Mouse (Mus musculus) intestine, embryonic 14.5 days (tissue): Measurements from ENCODE around the gene Efna5. TPM values are rescaled to one million over a fixed set of nuclear protein-coding genes. Genes with fewer than 3 reads are reported as not detected.

ENCODE experiments used
- ATAC-seq: fragments of 200-750 bp; cut with Nextera tagmentation; replicated peaks from 2 replicates; pipeline ENCODE4 v1.8.0; 2017; ENCODE audit warnings: low read depth, moderate number of reproducible peaks, moderate TSS enrichment, moderate library complexity; ENCODE audit not compliant: low FRiP score, low TSS enrichment
- DNase-seq: peaks from one replicate; pipeline ENCODE4 v3.0.0-alpha.2; 2018; ENCODE audit warnings: low spot score
- H3K27ac ChIP-seq: fragments of 300-500 bp; sonication (generic); 2 replicates; pipeline ENCODE4 v1.5.1; 2014; ENCODE audit warnings: low read depth, mild to moderate bottlenecking, control low read depth
- H3K27me3 ChIP-seq: fragments of 300-500 bp; sonication (generic); replicated peaks from 2 replicates; pipeline ENCODE4 v1.6.1; 2014; ENCODE audit warnings: low read length, control low read depth; ENCODE audit not compliant: control insufficient read depth, insufficient read depth
- H3K36me3 ChIP-seq: fragments of 300-500 bp; sonication (generic); 2 replicates; pipeline ENCODE4 v1.6.1; 2014; ENCODE audit warnings: low read length, control low read depth; ENCODE audit not compliant: control insufficient read depth, insufficient read depth
- H3K4me1 ChIP-seq: fragments of 300-500 bp; sonication (generic); replicated peaks from 2 replicates; pipeline ENCODE4 v1.6.1; 2014; ENCODE audit warnings: low read length, control low read depth, mixed read lengths; ENCODE audit not compliant: control insufficient read depth, insufficient read depth
- H3K4me2 ChIP-seq: fragments of 300-500 bp; sonication (generic); 2 replicates; pipeline ENCODE4 v1.6.1; 2014; ENCODE audit warnings: low read length
- H3K4me3 ChIP-seq: fragments of 300-500 bp; sonication (generic); 2 replicates; pipeline ENCODE4 v1.5.1; 2014; ENCODE audit warnings: low read depth, low read length, control low read depth, mixed read lengths
- H3K9ac ChIP-seq: fragments of 300-500 bp; sonication (generic); 2 replicates; pipeline ENCODE4 v1.6.1; 2014; ENCODE audit warnings: mild to moderate bottlenecking, low read length
- H3K9me3 ChIP-seq: fragments of 300-500 bp; sonication (generic); 2 replicates; pipeline ENCODE4 v1.6.1; 2016; ENCODE audit warnings: low read length, control low read depth; ENCODE audit not compliant: control insufficient read depth
- WGBS: fragments of 180-500 bp; shearing (Covaris S2); extraction: QIAGEN DNeasy Blood & Tissue Kit; methylation state at CpG from one replicate; pipeline ENCODE4 v1.1.7; 2014; 5-methylcytosine and 5-hydroxymethylcytosine counted together
- polyA plus RNA-seq: library from polyadenylated mRNA; unstranded; fragments of >200 nt; fragmentation: Nextera tagmentation; extraction: Ambion mirVana; gene quantifications from 2 replicates; pipeline ENCODE4 v1.2.1, GENCODE M21; 2014

Efna5 gene
- polyA plus RNA-seq, 1 experiment from 2014 or later = 42.4 TPM

GRCm38 (mm10) chr17:62881791-62882725 lies 941 bp upstream of the Efna5 start:
- peak; percentile 90 for DNase-seq
- H3K27me3 ChIP-seq = no peaks in the 10 kb centered on the region
- no peaks in the 10 kb centered on the region for H3K36me3 ChIP-seq
- peaks cover 12% of the 10 kb centered on the region for H3K4me1 ChIP-seq
- H3K4me3 ChIP-seq = peak overlapping the region; percentile 88
- no peaks in the 10 kb centered on the region for H3K9me3 ChIP-seq
- H3K9ac ChIP-seq = peak overlapping the region; percentile 94
- H3K27ac ChIP-seq = peak overlapping the region; percentile 87
- peak overlapping the region; percentile 95 for H3K4me2 ChIP-seq
- peak; percentile 20 for ATAC-seq
- WGBS = under 1% methylated on average over 58 of the region's 58 CpGs

DNA sequence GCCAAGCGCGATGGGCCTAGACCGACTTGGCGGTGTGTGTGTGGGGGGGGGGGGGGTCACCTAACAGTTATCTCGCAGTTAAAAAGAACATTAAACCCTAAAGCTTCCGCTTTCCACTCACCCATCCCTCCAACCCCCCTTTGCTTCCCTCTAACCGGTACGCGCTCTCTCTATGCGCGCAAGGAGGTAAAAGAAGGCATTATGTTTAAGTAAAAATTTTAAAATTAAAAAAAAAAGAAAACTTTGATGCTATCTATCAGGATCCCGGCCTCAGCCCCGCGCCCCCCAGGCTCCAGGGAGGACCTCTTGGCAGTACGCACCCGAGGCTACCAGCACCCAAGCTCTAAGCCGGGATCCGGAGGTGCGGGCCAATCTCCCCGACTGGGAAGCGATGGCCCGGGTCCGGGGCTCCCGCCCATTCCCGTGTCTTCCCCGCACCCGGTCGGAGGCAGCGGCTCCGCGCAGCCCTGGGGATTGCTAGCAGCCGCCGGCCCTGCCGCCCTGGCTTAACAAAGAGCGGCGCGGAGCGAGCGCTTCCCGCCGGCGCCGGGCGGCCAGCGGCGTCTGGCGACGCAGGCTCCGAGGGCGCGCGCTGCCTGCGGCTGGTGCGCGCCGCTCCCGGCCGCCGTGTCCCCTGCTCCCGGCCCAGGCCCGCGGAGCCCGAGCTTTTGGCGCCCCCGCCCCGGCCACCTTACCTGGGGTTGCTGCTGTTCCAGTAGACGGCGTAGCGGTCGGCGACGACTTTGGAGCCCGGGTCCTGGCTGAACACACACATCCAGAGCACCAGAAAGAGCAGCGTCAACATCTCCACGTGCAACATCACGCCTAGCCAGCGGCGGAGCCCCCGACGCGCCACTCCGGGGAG lies 574 bp downstream of the Efna5 start:
- Histone ChIP-seq H3K27ac (peak overlapping the region; percentile 87), H3K4me1 (peaks cover 12% of the 10 kb centered on the region), H3K4me2 (peak overlapping the region; percentile 95), H3K27me3 (no peaks in the 10 kb centered on the region), H3K9me3 (no peaks in the 10 kb centered on the region), H3K4me3 (peak overlapping the region; percentile 88), H3K36me3 (no peaks in the 10 kb centered on the region), H3K9ac (peak overlapping the region; percentile 94)
- ATAC-seq (peak; percentile 13), DNase-seq (peak; percentile 83)
- under 1% methylated on average over 80 of the region's 82 CpGs for WGBS

DNA sequence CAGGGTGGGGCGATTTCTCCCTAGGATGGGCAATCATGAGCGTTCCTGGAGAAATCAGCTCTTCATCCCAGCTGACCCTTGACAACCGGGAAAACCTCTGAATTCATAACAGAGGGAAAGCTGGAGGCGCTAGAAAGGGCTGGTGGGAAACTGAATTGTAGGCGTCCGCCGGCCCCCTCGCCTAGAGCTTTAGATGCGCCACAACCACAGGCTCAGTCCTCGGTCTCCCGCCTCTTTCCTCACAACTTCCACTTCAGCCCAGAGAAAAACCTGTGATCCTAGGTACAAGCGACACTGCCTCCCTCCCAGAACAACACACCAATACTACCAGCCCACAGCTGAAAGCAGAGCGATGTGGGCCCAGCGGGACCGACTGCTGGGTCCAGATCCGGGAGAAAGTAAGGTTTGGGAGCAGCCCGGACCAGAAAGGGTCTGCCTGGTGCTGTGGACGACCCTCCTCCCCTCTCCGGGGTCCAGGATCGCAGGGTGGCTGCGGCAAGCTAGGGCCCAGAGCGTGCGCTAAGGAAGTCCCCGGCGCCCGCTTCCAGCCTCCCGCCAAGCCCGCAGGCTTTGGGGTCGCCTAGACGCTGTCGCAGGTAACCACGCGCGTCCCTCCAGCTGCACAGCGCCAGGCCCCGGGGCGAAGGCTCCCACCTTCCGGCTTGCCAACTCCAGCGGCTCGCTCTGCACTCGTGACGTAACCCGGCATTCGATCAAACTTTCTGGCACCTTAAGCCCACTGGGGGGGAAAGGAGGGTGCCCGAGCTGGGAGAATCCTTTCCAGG lies 1.4 kb downstream of the Efna5 start:
- Histone ChIP-seq H3K4me3 (peak overlapping the region; percentile 88), H3K9ac (peak overlapping the region; percentile 94), H3K27ac (peak overlapping the region; percentile 87; the same call in 1 of the 2 replicates), H3K4me1 (peaks cover 18% of the 10 kb centered on the region), H3K9me3 (no peaks in the 10 kb centered on the region), H3K4me2 (peak overlapping the region; percentile 95), H3K36me3 (no peaks in the 10 kb centered on the region), H3K27me3 (no peaks in the 10 kb centered on the region)
- DNase-seq (peak; percentile 81), ATAC-seq (no peak)
- WGBS = under 1% methylated on average over 45 of the region's 45 CpGs

GRCm38 (mm10) chr17:62875727-62876126 lies 5.4 kb downstream of the Efna5 start:
- no peak overlapping the region for H3K27ac ChIP-seq
- no peak for ATAC-seq
- H3K36me3 ChIP-seq = no peaks in the 10 kb centered on the region
- H3K4me2 ChIP-seq = no peak overlapping the region
- H3K9me3 ChIP-seq = no peaks in the 10 kb centered on the region
- H3K4me3 ChIP-seq = no peak overlapping the region
- 16% methylated on average over 3 of the region's 3 CpGs for WGBS
- DNase-seq = no peak
- H3K27me3 ChIP-seq = no peaks in the 10 kb centered on the region
- H3K4me1 ChIP-seq = peaks cover 27% of the 10 kb centered on the region
- H3K9ac ChIP-seq = no peak overlapping the region

DNA sequence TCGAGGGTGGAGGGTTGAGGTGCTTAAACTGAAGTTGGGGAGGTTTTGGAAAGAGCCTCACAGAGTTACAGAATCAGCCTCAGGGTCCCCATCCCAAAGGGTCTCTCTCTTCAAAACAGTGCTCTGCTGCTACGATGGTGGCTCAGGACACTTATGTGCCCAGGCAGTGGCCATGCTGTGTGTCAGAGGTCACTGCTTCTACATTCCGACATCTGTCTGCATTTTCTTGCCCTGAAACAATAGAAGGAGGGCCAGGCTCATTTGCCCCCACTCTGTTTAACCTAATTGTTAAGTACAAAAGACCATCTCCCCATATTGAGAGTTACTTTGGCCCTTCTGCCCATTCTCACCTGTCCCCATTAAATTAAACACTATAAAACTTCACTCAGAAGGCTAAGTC lies 9.2 kb downstream of the Efna5 start:
- no peak for DNase-seq
- H3K4me1 ChIP-seq = peaks cover 15% of the 10 kb centered on the region

DNA sequence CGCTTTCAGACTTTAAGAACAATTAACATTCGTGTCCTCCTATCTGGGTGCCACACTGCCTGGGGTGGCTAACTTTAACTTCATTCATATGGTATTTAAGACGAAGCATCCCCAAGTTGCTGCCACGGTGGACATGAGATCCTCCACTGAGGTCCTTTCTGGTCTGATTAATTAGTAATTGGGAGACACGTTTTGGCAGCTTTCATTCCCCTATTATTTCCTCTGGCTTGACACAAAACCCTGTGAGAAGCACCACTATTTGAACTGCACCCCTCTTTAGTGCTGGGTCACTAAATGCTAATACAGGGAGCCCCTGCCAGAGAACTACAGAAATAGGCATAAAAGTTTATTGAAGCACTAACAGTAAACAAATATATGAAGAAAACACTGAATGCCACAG lies 9.9 kb downstream of the Efna5 start:
- Histone ChIP-seq H3K9ac (no peak overlapping the region), H3K27ac (no peak overlapping the region), H3K4me1 (peaks cover 15% of the 10 kb centered on the region), H3K27me3 (no peaks in the 10 kb centered on the region), H3K4me3 (no peak overlapping the region), H3K4me2 (no peak overlapping the region), H3K36me3 (no peaks in the 10 kb centered on the region), H3K9me3 (no peaks in the 10 kb centered on the region)
- ATAC-seq (no peak), DNase-seq (no peak)
- 73% methylated on average over 5 of the region's 5 CpGs for WGBS

More for the DNA sequence above, 9.2 kb downstream of the Efna5 start:
- H3K9me3 ChIP-seq = no peaks in the 10 kb centered on the region
- H3K36me3 ChIP-seq = no peaks in the 10 kb centered on the region
- no peak for ATAC-seq
- no peak overlapping the region for H3K27ac ChIP-seq
- no peak overlapping the region for H3K9ac ChIP-seq
- 45% methylated on average over 3 of the region's 3 CpGs for WGBS
- no peak overlapping the region for H3K4me2 ChIP-seq
- no peaks in the 10 kb centered on the region for H3K27me3 ChIP-seq
- no peak overlapping the region for H3K4me3 ChIP-seq

- no peak overlapping the region for H3K27ac ChIP-seq
- 89% methylated on average over 5 of the region's 5 CpGs for WGBS
- no peaks in the 10 kb centered on the region for H3K9me3 ChIP-seq
- H3K9ac ChIP-seq = no peak overlapping the region
- no peak overlapping the region for H3K4me2 ChIP-seq
- no peaks in the 10 kb centered on the region for H3K27me3 ChIP-seq
- H3K4me1 ChIP-seq = peaks cover 15% of the 10 kb centered on the region
- DNase-seq (no peak), ATAC-seq (no peak)
- no peak overlapping the region for H3K4me3 ChIP-seq
- no peaks in the 10 kb centered on the region for H3K36me3 ChIP-seq
These were observed 10.7 kb downstream of the Efna5 start for GRCm38 (mm10) chr17:62870446-62870845.

GRCm38 (mm10) chr17:62864966-62865365 lies 16.2 kb downstream of the Efna5 start:
- no peak for DNase-seq

More at GRCm38 (mm10) chr17:62864966-62865365, 16.2 kb downstream of the Efna5 start:
- Histone ChIP-seq H3K4me3 (no peak overlapping the region), H3K27ac (no peak overlapping the region), H3K27me3 (no peaks in the 10 kb centered on the region), H3K4me2 (no peak overlapping the region), H3K9ac (no peak overlapping the region), H3K9me3 (no peaks in the 10 kb centered on the region), H3K4me1 (peaks cover 23% of the 10 kb centered on the region), H3K36me3 (no peaks in the 10 kb centered on the region)
- WGBS = 95% methylated on average over 8 of the region's 8 CpGs
- ATAC-seq = no peak
